Mouse (Mus musculus) limb, embryonic 15.5 days (tissue): ENCODE measurements around the gene Id3. TPM values are rescaled to one million over a fixed set of nuclear protein-coding genes. Genes with fewer than 3 reads are reported as not detected.
A peak's percentile ranks its signal among the peaks of the same experiment; 100 is the strongest.

ENCODE experiments used
- ATAC-seq: fragments of 200-750 bp; cut with Nextera tagmentation; 2 replicates; pipeline ENCODE4 v1.8.0; 2017; ENCODE audit warnings: low read depth, moderate TSS enrichment; ENCODE audit not compliant: insufficient number of reproducible peaks, low FRiP score, low TSS enrichment
- H3K27ac ChIP-seq: fragments of 300-500 bp; sonication (generic); 2 replicates; pipeline ENCODE4 v1.5.1; 2015; ENCODE audit warnings: moderate library complexity, mild to moderate bottlenecking, inconsistent platforms
- H3K27me3 ChIP-seq: fragments of 300-500 bp; sonication (generic); 2 replicates; pipeline ENCODE4 v1.6.1; 2015; ENCODE audit warnings: inconsistent platforms
- H3K36me3 ChIP-seq: fragments of 300-500 bp; sonication (generic); 2 replicates; pipeline ENCODE4 v1.6.1; 2015; ENCODE audit warnings: inconsistent platforms
- H3K4me1 ChIP-seq: fragments of 300-500 bp; sonication (generic); 2 replicates; pipeline ENCODE4 v1.6.1; 2015; ENCODE audit warnings: inconsistent platforms
- H3K4me2 ChIP-seq: fragments of 300-500 bp; sonication (generic); 2 replicates; pipeline ENCODE4 v1.6.1; 2015; ENCODE audit warnings: mild to moderate bottlenecking, inconsistent platforms
- H3K4me3 ChIP-seq: fragments of 300-500 bp; sonication (generic); 2 replicates; pipeline ENCODE4 v1.5.1; 2015; ENCODE audit warnings: mild to moderate bottlenecking, inconsistent platforms
- H3K9ac ChIP-seq: fragments of 300-500 bp; sonication (generic); 2 replicates; pipeline ENCODE4 v1.6.1; 2015; ENCODE audit warnings: inconsistent platforms
- H3K9me3 ChIP-seq: fragments of 300-500 bp; sonication (generic); 2 replicates; pipeline ENCODE4 v1.6.1; 2016; ENCODE audit warnings: inconsistent platforms
- WGBS: fragments of 180-500 bp; shearing (Covaris S2); methylation state at CpG from one replicate; pipeline ENCODE4 v1.1.7; 2015; 5-methylcytosine and 5-hydroxymethylcytosine counted together
- polyA plus RNA-seq: library from polyadenylated mRNA; unstranded; fragments of >200 nt; fragmentation: Nextera tagmentation; extraction: Ambion mirVana; gene quantifications from 2 replicates; pipeline ENCODE4 v1.2.1, GENCODE M21; 2015

Gene Id3
- polyA plus RNA-seq, 1 experiment from 2014 or later = 488 TPM

GRCm38 (mm10) chr4:136144126-136144926 lies 1.0 kb downstream of the Id3 start:
- H3K36me3 ChIP-seq = no peaks in the 10 kb centered on the region
- H3K9ac ChIP-seq = peak overlapping the region; percentile 98
- no peaks in the 10 kb centered on the region for H3K27me3 ChIP-seq
- peaks cover 72% of the 10 kb centered on the region for H3K4me1 ChIP-seq
- H3K9me3 ChIP-seq = no peaks in the 10 kb centered on the region
- peak overlapping the region; percentile 98 for H3K27ac ChIP-seq
- WGBS = under 1% methylated on average over 50 of the region's 50 CpGs
- H3K4me2 ChIP-seq = peak overlapping the region; percentile 64
- ATAC-seq = 0 out of 2 replicates have a peak, but pooled peaks have one; percentile 9
- H3K4me3 ChIP-seq = peak overlapping the region; percentile 89

- H3K9me3 ChIP-seq = no peaks in the 10 kb centered on the region
- H3K4me3 ChIP-seq = peak overlapping the region; percentile 89
- no peaks in the 10 kb centered on the region for H3K27me3 ChIP-seq
- H3K36me3 ChIP-seq = no peaks in the 10 kb centered on the region
- 2% methylated on average over 11 of the region's 11 CpGs for WGBS
- H3K4me1 ChIP-seq = peaks cover 69% of the 10 kb centered on the region
- H3K4me2 ChIP-seq = peak overlapping the region; percentile 64
- H3K27ac ChIP-seq = peak overlapping the region; percentile 98
- ATAC-seq = no peak
- H3K9ac ChIP-seq = peak overlapping the region; percentile 98
Measured at GRCm38 (mm10) chr4:136144927-136145292, 1.6 kb downstream of the Id3 start.

- Histone ChIP-seq H3K27me3 (no peaks in the 10 kb centered on the region), H3K4me3 (peak overlapping the region; percentile 89), H3K36me3 (no peaks in the 10 kb centered on the region), H3K9me3 (no peaks in the 10 kb centered on the region), H3K27ac (peak overlapping the region; percentile 98), H3K4me1 (peaks cover 70% of the 10 kb centered on the region), H3K4me2 (peak overlapping the region; percentile 64), H3K9ac (peak overlapping the region; percentile 98)
- WGBS = 6% methylated on average over 11 of the region's 11 CpGs
- ATAC-seq = no peak
Measured at GRCm38 (mm10) chr4:136145362-136145885, 2.1 kb downstream of the Id3 start.

- 11% methylated on average over 7 of the region's 7 CpGs for WGBS
- H3K36me3 ChIP-seq = no peaks in the 10 kb centered on the region
- peak overlapping the region; percentile 89 for H3K4me3 ChIP-seq
- H3K9ac ChIP-seq = peak overlapping the region; percentile 98; the same call in 1 of the 2 replicates
- peaks cover 70% of the 10 kb centered on the region for H3K4me1 ChIP-seq
- ATAC-seq = no peak
- peak overlapping the region; percentile 64 for H3K4me2 ChIP-seq
- no peaks in the 10 kb centered on the region for H3K27me3 ChIP-seq
- H3K27ac ChIP-seq = peak overlapping the region; percentile 98
- H3K9me3 ChIP-seq = no peaks in the 10 kb centered on the region
Measured at GRCm38 (mm10) chr4:136145991-136146711, 2.9 kb downstream of the Id3 start.

GRCm38 (mm10) chr4:136146712-136147154 lies 3.4 kb downstream of the Id3 start:
- H3K27ac ChIP-seq = peak overlapping the region; percentile 98
- peaks cover 69% of the 10 kb centered on the region for H3K4me1 ChIP-seq
- peak overlapping the region; percentile 89 for H3K4me3 ChIP-seq
- peak overlapping the region; percentile 64 for H3K4me2 ChIP-seq
- WGBS = 7% methylated on average over 6 of the region's 6 CpGs
- no peak for ATAC-seq
- H3K9me3 ChIP-seq = no peaks in the 10 kb centered on the region
- no peaks in the 10 kb centered on the region for H3K27me3 ChIP-seq
- no peaks in the 10 kb centered on the region for H3K36me3 ChIP-seq
- no peak overlapping the region for H3K9ac ChIP-seq

- Histone ChIP-seq H3K4me1 (peaks cover 67% of the 10 kb centered on the region), H3K9ac (0 out of 2 replicates have a peak overlapping the region, but pooled peaks have one; percentile 14), H3K27ac (peak overlapping the region; percentile 98), H3K9me3 (no peaks in the 10 kb centered on the region), H3K36me3 (no peaks in the 10 kb centered on the region), H3K4me3 (peak overlapping the region; percentile 36), H3K27me3 (no peaks in the 10 kb centered on the region), H3K4me2 (peak overlapping the region; percentile 64)
- ATAC-seq = peak; percentile 69
- WGBS = under 1% methylated on average over 33 of the region's 48 CpGs
Measured at GRCm38 (mm10) chr4:136147436-136148135, 4.3 kb downstream of the Id3 start.

- H3K9ac ChIP-seq = 0 out of 2 replicates have a peak overlapping the region, but pooled peaks have one; percentile 0
- peak overlapping the region; percentile 36 for H3K4me3 ChIP-seq
- no peaks in the 10 kb centered on the region for H3K27me3 ChIP-seq
- no peaks in the 10 kb centered on the region for H3K9me3 ChIP-seq
- ATAC-seq = no peak
- H3K36me3 ChIP-seq = no peaks in the 10 kb centered on the region
- 4% methylated on average over 31 of the region's 31 CpGs for WGBS
- H3K27ac ChIP-seq = peak overlapping the region; percentile 98
- peaks cover 62% of the 10 kb centered on the region for H3K4me1 ChIP-seq
- H3K4me2 ChIP-seq = peak overlapping the region; percentile 64
Measured at GRCm38 (mm10) chr4:136148342-136149044, 5.2 kb downstream of the Id3 start.

GRCm38 (mm10) chr4:136149045-136149379 lies 5.7 kb downstream of the Id3 start:
- H3K27me3 ChIP-seq = no peaks in the 10 kb centered on the region
- no peak overlapping the region for H3K9ac ChIP-seq
- peak overlapping the region; percentile 98 for H3K27ac ChIP-seq
- H3K36me3 ChIP-seq = no peaks in the 10 kb centered on the region
- peaks cover 62% of the 10 kb centered on the region for H3K4me1 ChIP-seq
- H3K4me3 ChIP-seq = no peak overlapping the region
- H3K4me2 ChIP-seq = no peak overlapping the region
- H3K9me3 ChIP-seq = no peaks in the 10 kb centered on the region
- ATAC-seq = no peak
- 72% methylated on average over 2 of the region's 2 CpGs for WGBS

- no peaks in the 10 kb centered on the region for H3K27me3 ChIP-seq
- H3K27ac ChIP-seq = peak overlapping the region; percentile 88
- H3K9ac ChIP-seq = no peak overlapping the region
- no peak overlapping the region for H3K4me3 ChIP-seq
- ATAC-seq = no peak
- H3K9me3 ChIP-seq = no peaks in the 10 kb centered on the region
- 25% methylated on average over 3 of the region's 3 CpGs for WGBS
- H3K4me1 ChIP-seq = peaks cover 64% of the 10 kb centered on the region
- H3K4me2 ChIP-seq = no peak overlapping the region
- no peaks in the 10 kb centered on the region for H3K36me3 ChIP-seq
Measured at GRCm38 (mm10) chr4:136149734-136150133, 6.4 kb downstream of the Id3 start.

- no peaks in the 10 kb centered on the region for H3K27me3 ChIP-seq
- no peaks in the 10 kb centered on the region for H3K36me3 ChIP-seq
- peak overlapping the region; percentile 13; the same call in 1 of the 2 replicates for H3K4me2 ChIP-seq
- H3K4me3 ChIP-seq = 0 out of 2 replicates have a peak overlapping the region, but pooled peaks have one; percentile 1
- peak; percentile 57 for ATAC-seq
- 24% methylated on average over 4 of the region's 4 CpGs for WGBS
- H3K27ac ChIP-seq = peak overlapping the region; percentile 88
- peaks cover 61% of the 10 kb centered on the region for H3K4me1 ChIP-seq
- no peaks in the 10 kb centered on the region for H3K9me3 ChIP-seq
- no peak overlapping the region for H3K9ac ChIP-seq
Measured at GRCm38 (mm10) chr4:136150596-136150995, 7.3 kb downstream of the Id3 start.

- H3K9me3 ChIP-seq = no peaks in the 10 kb centered on the region
- H3K27ac ChIP-seq = no peak overlapping the region
- no peak overlapping the region for H3K9ac ChIP-seq
- peaks cover 40% of the 10 kb centered on the region for H3K4me1 ChIP-seq
- H3K27me3 ChIP-seq = no peaks in the 10 kb centered on the region
- H3K4me2 ChIP-seq = no peak overlapping the region
- no peaks in the 10 kb centered on the region for H3K36me3 ChIP-seq
- H3K4me3 ChIP-seq = no peak overlapping the region
- whole genome bisulfite sequencing = 84% methylated on average over 4 of the region's 4 CpGs
- no peak for ATAC-seq
Measured at GRCm38 (mm10) chr4:136152821-136153220, 9.5 kb downstream of the Id3 start.
